Mouse (Mus musculus) brain, adult 2 months (tissue): ENCODE data around the gene Smim22.

Source experiments
- DNase-seq: peaks from one replicate; pipeline ENCODE4 v3.0.0; 2011; ENCODE audit warnings: low read depth, low spot score

Smim22 gene

GRCm38 (mm10) chr16:5007067-5007466, at the start of gene Smim22:
Gene Smim22 (plus strand): TSS chr16:5007288.
- DNase-seq = no peak

GRCm38 (mm10) chr16:4957446-4957845, 49.6 kb upstream of the Smim22 start:
- peak; percentile 81 for DNase-seq

GRCm38 (mm10) chr16:4960260-4960659, 46.8 kb upstream of the Smim22 start:
- DNase-seq = no peak

GRCm38 (mm10) chr16:4963346-4963745, 43.7 kb upstream of the Smim22 start:
- no peak for DNase-seq

- peak; percentile 99 for DNase-seq
Observed at GRCm38 (mm10) chr16:4963797-4964709, 43.0 kb upstream of the Smim22 start, which contains the start of gene Anks3. Gene Anks3 (minus strand): TSS chr16:4964205.

GRCm38 (mm10) chr16:4964731-4965391, 42.2 kb upstream of the Smim22 start:
- DNase-seq = peak; percentile 58

GRCm38 (mm10) chr16:4965392-4966129, 41.5 kb upstream of the Smim22 start:
- peak; percentile 53 for DNase-seq

GRCm38 (mm10) chr16:4968426-4968825, 38.7 kb upstream of the Smim22 start:
- DNase-seq = no peak

GRCm38 (mm10) chr16:4969055-4969843, 37.8 kb upstream of the Smim22 start:
- DNase-seq = no peak

- DNase-seq = no peak
Observed at GRCm38 (mm10) chr16:4971626-4972025, 35.5 kb upstream of the Smim22 start.

- DNase-seq = peak; percentile 89
Observed at GRCm38 (mm10) chr16:4974521-4974920, 32.6 kb upstream of the Smim22 start.

GRCm38 (mm10) chr16:4976180-4976579, 30.9 kb upstream of the Smim22 start:
- peak; percentile 91 for DNase-seq

GRCm38 (mm10) chr16:4978275-4979051, 28.6 kb upstream of the Smim22 start:
- peak; percentile 83 for DNase-seq

GRCm38 (mm10) chr16:4979755-4980380, 27.2 kb upstream of the Smim22 start:
- DNase-seq = peak; percentile 72

GRCm38 (mm10) chr16:4984717-4985116, 22.4 kb upstream of the Smim22 start:
- no peak for DNase-seq

- no peak for DNase-seq
Observed at GRCm38 (mm10) chr16:4993276-4993675, 13.8 kb upstream of the Smim22 start.

- DNase-seq = no peak
Observed at GRCm38 (mm10) chr16:4997553-4997952, 9.5 kb upstream of the Smim22 start, which contains the start of gene Sept12. Gene Sept12 (minus strand): TSS chr16:4997852.

GRCm38 (mm10) chr16:4998984-4999383, 8.1 kb upstream of the Smim22 start:
- DNase-seq = no peak

GRCm38 (mm10) chr16:5000611-5001010, 6.5 kb upstream of the Smim22 start:
- DNase-seq = no peak

GRCm38 (mm10) chr16:5007492-5007891, 404 bp downstream of the Smim22 start:
- no peak for DNase-seq
